Mouse (Mus musculus) liver, embryonic 13.5 days (tissue): Measurements from ENCODE around the gene Olfr1367. TPM values are rescaled to one million over a fixed set of nuclear protein-coding genes. Genes with fewer than 3 reads are reported as not detected.
"Not testable (repeated sequence)": the region's sequence is repeated elsewhere in the genome, so short reads cannot be mapped to it uniquely, and the experiment has no call there.

Source experiments
- ATAC-seq: fragments of 200-750 bp; cut with Nextera tagmentation; 2 replicates; pipeline ENCODE4 v1.8.0; 2017; ENCODE audit warnings: low read depth, mild to moderate bottlenecking, moderate number of reproducible peaks, moderate library complexity
- DNase-seq: peaks from one replicate; pipeline ENCODE4 v3.0.0; 2022
- H3K27ac ChIP-seq: fragments of 300-500 bp; sonication (generic); 2 replicates; pipeline ENCODE4 v1.5.1; 2015; ENCODE audit warnings: moderate library complexity, mild to moderate bottlenecking, inconsistent platforms
- H3K27me3 ChIP-seq: fragments of 300-500 bp; sonication (generic); 2 replicates; pipeline ENCODE4 v1.6.1; 2015; ENCODE audit warnings: mild to moderate bottlenecking, inconsistent platforms
- H3K36me3 ChIP-seq: fragments of 300-500 bp; sonication (generic); 2 replicates; pipeline ENCODE4 v1.6.1; 2015; ENCODE audit warnings: mild to moderate bottlenecking, inconsistent platforms
- H3K4me1 ChIP-seq: fragments of 300-500 bp; sonication (generic); replicated peaks from 2 replicates; pipeline ENCODE4 v1.6.1; 2015; ENCODE audit warnings: inconsistent platforms
- H3K4me2 ChIP-seq: fragments of 300-500 bp; sonication (generic); 2 replicates; pipeline ENCODE4 v1.6.1; 2015; ENCODE audit warnings: inconsistent platforms, mild to moderate bottlenecking, moderate library complexity
- H3K4me3 ChIP-seq: fragments of 300-500 bp; sonication (generic); replicated peaks from 2 replicates; pipeline ENCODE4 v1.5.1; 2015; ENCODE audit warnings: mild to moderate bottlenecking, inconsistent platforms
- H3K9ac ChIP-seq: fragments of 300-500 bp; sonication (generic); 2 replicates; pipeline ENCODE4 v1.6.1; 2015; ENCODE audit warnings: mild to moderate bottlenecking, inconsistent platforms
- H3K9me3 ChIP-seq: fragments of 300-500 bp; sonication (generic); replicated peaks from 2 replicates; pipeline ENCODE4 v1.6.1; 2016; ENCODE audit warnings: inconsistent platforms
- WGBS: fragments of 180-500 bp; shearing (Covaris S2); methylation state at CpG from one replicate; pipeline ENCODE4 v1.1.7; 2015; ENCODE audit not compliant: insufficient replicate concordance; 5-methylcytosine and 5-hydroxymethylcytosine counted together
- polyA plus RNA-seq: library from polyadenylated mRNA; unstranded; fragments of >200 nt; fragmentation: Nextera tagmentation; extraction: Ambion mirVana; gene quantifications from 2 replicates; pipeline ENCODE4 v1.2.1, GENCODE M21; 2015

Olfr1367 gene
- polyA plus RNA-seq, 1 experiment from 2014 or later = not detected

DNA sequence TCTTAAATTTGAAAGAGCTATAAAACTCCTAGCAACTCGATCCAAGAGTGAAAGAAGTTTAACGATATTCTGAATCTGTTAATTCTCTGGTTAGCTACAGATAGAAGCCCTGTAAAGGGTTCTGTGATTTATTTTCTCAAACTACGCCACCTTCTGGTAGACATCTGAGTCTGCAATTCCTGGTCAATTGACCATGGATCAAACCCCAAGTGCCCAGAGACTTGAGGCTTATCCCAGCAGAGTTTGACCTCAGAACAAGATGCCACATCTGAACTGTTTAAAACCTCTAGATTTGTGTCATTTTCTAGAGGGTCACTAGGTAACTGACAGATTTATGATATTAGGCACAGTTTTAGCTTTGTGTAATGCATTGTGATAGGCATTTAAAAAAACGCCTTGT is 20.5 kb upstream of the Olfr1367 start:
- Histone ChIP-seq H3K4me3 (peak overlapping the region; percentile 55; the same call in 1 of the 2 replicates), H3K4me2 (peak overlapping the region; percentile 65), H3K27ac (no peak overlapping the region), H3K9ac (no peak overlapping the region), H3K27me3 (peaks cover 47% of the 10 kb centered on the region), H3K9me3 (no peaks in the 10 kb centered on the region), H3K4me1 (peaks cover 19% of the 10 kb centered on the region), H3K36me3 (no peaks in the 10 kb centered on the region)
- DNase-seq (no peak), ATAC-seq (peak; percentile 48; the same call in 1 of the 2 replicates)
- WGBS = 6% methylated on average over 4 of the region's 4 CpGs

GRCm38 (mm10) chr13:21326657-21327211 is 20.0 kb upstream of the Olfr1367 start:
- H3K27me3 ChIP-seq = peaks cover 42% of the 10 kb centered on the region
- DNase-seq (peak; percentile 64), ATAC-seq (peak; percentile 68; the same call in 1 of the 2 replicates)
- H3K36me3 ChIP-seq = no peaks in the 10 kb centered on the region
- no peaks in the 10 kb centered on the region for H3K9me3 ChIP-seq
- no peak overlapping the region for H3K27ac ChIP-seq
- peak overlapping the region; percentile 65 for H3K4me2 ChIP-seq
- peaks cover 18% of the 10 kb centered on the region for H3K4me1 ChIP-seq
- under 1% methylated on average over 24 of the region's 24 CpGs for whole genome bisulfite sequencing
- peak overlapping the region; percentile 41 for H3K9ac ChIP-seq
- H3K4me3 ChIP-seq = peak overlapping the region; percentile 55

GRCm38 (mm10) chr13:21327424-21327823 is 19.3 kb upstream of the Olfr1367 start:
- H3K4me3 ChIP-seq = peak overlapping the region; percentile 55
- DNase-seq (peak; percentile 23), ATAC-seq (no peak)
- no peaks in the 10 kb centered on the region for H3K9me3 ChIP-seq
- 3% methylated on average over 9 of the region's 9 CpGs for WGBS
- H3K4me1 ChIP-seq = peaks cover 14% of the 10 kb centered on the region
- peak overlapping the region; percentile 41 for H3K9ac ChIP-seq
- no peaks in the 10 kb centered on the region for H3K36me3 ChIP-seq
- H3K27me3 ChIP-seq = peaks cover 37% of the 10 kb centered on the region
- peak overlapping the region; percentile 65 for H3K4me2 ChIP-seq
- H3K27ac ChIP-seq = no peak overlapping the region

DNA sequence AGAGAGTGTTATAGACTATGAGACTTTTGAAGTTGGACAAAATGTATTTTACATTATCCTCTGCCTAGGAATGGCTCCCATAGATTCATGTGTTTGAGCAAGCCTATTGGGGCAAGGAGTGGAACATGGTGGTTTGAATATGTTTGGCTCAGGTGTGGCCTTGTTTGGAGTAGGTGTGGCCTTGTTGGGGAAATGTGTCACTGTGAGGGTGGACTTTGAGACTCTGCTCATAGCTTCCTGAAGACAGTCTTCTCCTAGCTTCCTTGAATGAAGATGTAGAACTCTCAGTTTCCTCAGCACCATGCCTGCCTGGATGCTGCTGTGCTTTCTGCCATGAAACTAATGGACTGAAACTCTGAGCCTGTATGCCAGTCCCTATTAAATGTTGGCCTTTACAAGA is 3.9 kb downstream of the Olfr1367 start:
- Histone ChIP-seq H3K9me3 (no peaks in the 10 kb centered on the region), H3K27ac (no peak overlapping the region), H3K36me3 (no peaks in the 10 kb centered on the region), H3K9ac (no peak overlapping the region), H3K27me3 (no peaks in the 10 kb centered on the region), H3K4me3 (no peak overlapping the region), H3K4me2 (no peak overlapping the region), H3K4me1 (no peaks in the 10 kb centered on the region)
- no peak for ATAC-seq
- no peak for DNase-seq

DNA sequence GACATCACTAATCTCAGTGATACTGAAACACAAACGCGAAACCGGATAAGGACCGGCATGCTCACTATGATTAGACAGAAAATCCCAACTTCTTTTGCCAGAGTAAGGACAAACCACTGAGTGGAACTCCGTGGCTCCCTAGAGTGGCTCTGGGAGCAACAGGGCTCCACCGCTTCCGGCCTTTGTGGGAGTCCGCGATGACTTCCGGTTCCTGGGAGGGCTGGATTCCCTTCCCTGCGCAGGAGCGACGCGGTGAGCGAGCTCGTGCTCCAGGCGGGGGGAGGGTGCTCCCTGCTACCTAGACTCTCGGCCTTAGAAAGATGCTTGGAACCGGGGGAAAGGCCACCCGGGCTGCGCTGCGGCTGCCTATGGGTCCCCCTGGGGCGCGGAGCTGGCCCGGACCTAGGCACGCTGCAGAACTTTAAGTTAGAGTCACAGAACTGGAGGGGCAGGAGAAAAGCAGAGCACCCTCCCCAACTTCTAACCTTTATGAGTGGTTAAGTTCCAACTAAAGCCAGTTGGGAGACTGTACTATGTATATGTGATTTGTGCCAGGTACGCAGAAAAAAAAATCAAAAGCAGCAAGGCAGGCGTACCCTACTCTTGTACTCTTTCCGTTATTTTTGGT is 16.0 kb downstream of the Olfr1367 start, which contains the start of gene Zscan12:
Gene Zscan12, plus strand, starts transcription at position 200 of the 628 bp plus-strand sequence.
- Histone ChIP-seq H3K27me3 (0 out of 2 replicates have a peak, but pooled peaks cover 3% of the 10 kb centered on the region), H3K9ac (peak within 1 kb of the TSS; percentile 83), H3K4me1 (peaks cover 21% of the 10 kb centered on the region), H3K4me3 (peak within 1 kb of the TSS; percentile 75), H3K36me3 (peaks cover 8% of the 10 kb centered on the region; the same call in 1 of the 2 replicates), H3K27ac (peak within 1 kb of the TSS; percentile 71), H3K4me2 (peak within 1 kb of the TSS; percentile 66), H3K9me3 (no peaks in the 10 kb centered on the region)
- DNase-seq = peak; percentile 85
- under 1% methylated on average over 29 of the region's 29 CpGs for WGBS
- peak; percentile 99 for ATAC-seq

GRCm38 (mm10) chr13:21363719-21364118 is 17.0 kb downstream of the Olfr1367 start:
- Histone ChIP-seq H3K4me1 (peaks cover 28% of the 10 kb centered on the region), H3K4me2 (peak overlapping the region; percentile 66), H3K36me3 (peaks cover 12% of the 10 kb centered on the region), H3K9me3 (no peaks in the 10 kb centered on the region), H3K9ac (peak overlapping the region; percentile 83), H3K27me3 (0 out of 2 replicates have a peak, but pooled peaks cover under 1% of the 10 kb centered on the region), H3K27ac (no peak overlapping the region), H3K4me3 (peak overlapping the region; percentile 75)
- 69% methylated on average over 12 of the region's 12 CpGs for WGBS
- DNase-seq (peak; percentile 2), ATAC-seq (no peak)

- WGBS = 62% methylated on average over 6 of the region's 6 CpGs
- Histone ChIP-seq H3K9me3 (no peaks in the 10 kb centered on the region), H3K27me3 (no peaks in the 10 kb centered on the region), H3K9ac (no peak overlapping the region), H3K27ac (no peak overlapping the region), H3K36me3 (peaks cover 34% of the 10 kb centered on the region), H3K4me2 (no peak overlapping the region), H3K4me3 (no peak overlapping the region), H3K4me1 (peaks cover 28% of the 10 kb centered on the region)
- ATAC-seq (no peak), DNase-seq (no peak)
Observed at GRCm38 (mm10) chr13:21366635-21367034, 19.9 kb downstream of the Olfr1367 start.

DNA sequence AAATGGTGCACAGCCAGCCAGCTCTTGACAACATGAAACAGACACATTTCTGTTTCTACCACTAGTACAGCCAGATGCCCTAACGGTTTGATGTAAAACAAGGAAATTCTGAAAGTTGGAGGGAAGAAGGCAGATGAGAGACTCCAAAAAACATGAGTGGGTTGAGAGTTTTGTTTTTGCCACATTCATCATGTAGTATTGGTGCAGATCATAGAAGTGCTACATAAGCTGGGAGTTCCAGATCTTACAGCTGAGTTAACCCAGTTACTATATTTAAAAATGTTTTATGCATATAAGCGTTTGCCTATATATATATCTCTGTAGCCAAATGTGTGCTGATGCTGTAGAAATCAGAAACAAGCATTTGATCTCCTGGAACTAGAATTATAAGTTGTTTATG is 26.0 kb downstream of the Olfr1367 start:
- DNase-seq (no peak), ATAC-seq (no peak)
- WGBS = 74% methylated on average over 2 of the region's 2 CpGs
- H3K4me2 ChIP-seq = no peak overlapping the region
- peaks cover 7% of the 10 kb centered on the region for H3K4me1 ChIP-seq
- no peaks in the 10 kb centered on the region for H3K27me3 ChIP-seq
- no peak overlapping the region for H3K9ac ChIP-seq
- H3K36me3 ChIP-seq = peaks cover 25% of the 10 kb centered on the region
- no peak overlapping the region for H3K4me3 ChIP-seq
- no peaks in the 10 kb centered on the region for H3K9me3 ChIP-seq
- H3K27ac ChIP-seq = no peak overlapping the region

- WGBS = 64% methylated on average over 2 of the region's 2 CpGs
- H3K4me3 ChIP-seq = no peak overlapping the region
- no peak overlapping the region for H3K4me2 ChIP-seq
- H3K4me1 ChIP-seq = no peaks in the 10 kb centered on the region
- H3K9ac ChIP-seq = no peak overlapping the region
- ATAC-seq (no peak), DNase-seq (no peak)
- H3K27me3 ChIP-seq = no peaks in the 10 kb centered on the region
- no peaks in the 10 kb centered on the region for H3K9me3 ChIP-seq
- H3K36me3 ChIP-seq = no peaks in the 10 kb centered on the region
- no peak overlapping the region for H3K27ac ChIP-seq
Observed at GRCm38 (mm10) chr13:21377773-21378172, 31.1 kb downstream of the Olfr1367 start.

DNA sequence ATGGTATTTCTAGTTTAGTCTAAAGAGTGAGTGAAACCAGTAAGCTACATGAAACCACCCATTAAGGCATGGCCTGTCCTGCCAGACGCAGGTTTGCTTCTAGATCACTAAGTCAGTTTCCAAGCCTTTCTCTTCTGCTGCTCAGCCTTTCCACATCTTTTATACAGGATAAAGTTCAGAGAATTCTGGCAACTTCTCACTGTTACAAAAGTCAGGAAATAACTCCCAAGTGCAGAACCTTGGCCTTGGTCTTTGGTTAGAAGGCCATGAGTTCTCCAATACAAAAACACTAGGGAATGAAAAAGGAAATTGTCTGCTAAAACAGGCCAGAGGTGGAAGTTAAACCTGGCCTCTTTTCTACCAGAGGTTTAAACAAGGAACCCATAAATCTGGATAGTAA is 48.5 kb downstream of the Olfr1367 start:
- WGBS = 88% methylated on average over 1 of the region's 1 CpGs
- Histone ChIP-seq H3K4me3 (no peak overlapping the region), H3K4me2 (no peak overlapping the region), H3K27ac (no peak overlapping the region), H3K36me3 (peaks cover 69% of the 10 kb centered on the region), H3K4me1 (peaks cover 7% of the 10 kb centered on the region; the same call in 1 of the 2 replicates), H3K27me3 (no peaks in the 10 kb centered on the region), H3K9ac (no peak overlapping the region), H3K9me3 (no peaks in the 10 kb centered on the region)
- DNase-seq (no peak), ATAC-seq (no peak)

GRCm38 (mm10) chr13:21395623-21396022 is 48.9 kb downstream of the Olfr1367 start:
- Histone ChIP-seq H3K27ac (no peak overlapping the region), H3K9ac (no peak overlapping the region), H3K4me2 (no peak overlapping the region), H3K4me3 (no peak overlapping the region), H3K9me3 (no peaks in the 10 kb centered on the region), H3K27me3 (no peaks in the 10 kb centered on the region), H3K36me3 (peaks cover 68% of the 10 kb centered on the region), H3K4me1 (peaks cover 7% of the 10 kb centered on the region; the same call in 1 of the 2 replicates)
- ATAC-seq (no peak), DNase-seq (no peak)
- 93% methylated on average over 6 of the region's 6 CpGs for WGBS

GRCm38 (mm10) chr13:21396048-21396447 is 49.3 kb downstream of the Olfr1367 start:
- not testable (repeated sequence) for H3K27ac ChIP-seq, H3K4me3 ChIP-seq, H3K9me3 ChIP-seq, DNase-seq, H3K27me3 ChIP-seq, H3K4me2 ChIP-seq, H3K9ac ChIP-seq
- Histone ChIP-seq H3K36me3 (peaks cover 64% of the 10 kb centered on the region), H3K4me1 (peaks cover 11% of the 10 kb centered on the region)
- WGBS = 90% methylated on average over 18 of the region's 18 CpGs
- peak; percentile 36 for ATAC-seq
